Mouse (Mus musculus): Measurements from ENCODE around the gene 6030498E09Rik. TPM values are rescaled to one million over a fixed set of nuclear protein-coding genes. Genes with fewer than 3 reads are reported as not detected.
A peak's percentile ranks its signal among the peaks of the same experiment; 100 is the strongest.

Gene 6030498E09Rik
- not detected for total RNA-seq (2021)

GRCm38 (mm10) chrX:38772478-38772877 lies at the start of gene 6030498E09Rik:
Gene 6030498E09Rik (plus strand): TSS chrX:38772671.
- intact Hi-C loops (cut with DNase I): no loop called here
- no peak for DNase-seq (ENCODE audit: low spot score in 2 of 2)

- no peak for DNase-seq (ENCODE audit: low spot score in 2 of 2)
- intact Hi-C loops (cut with DNase I): no loop called here
Observed at GRCm38 (mm10) chrX:38730081-38730480, 42.4 kb upstream of the 6030498E09Rik start.

DNA sequence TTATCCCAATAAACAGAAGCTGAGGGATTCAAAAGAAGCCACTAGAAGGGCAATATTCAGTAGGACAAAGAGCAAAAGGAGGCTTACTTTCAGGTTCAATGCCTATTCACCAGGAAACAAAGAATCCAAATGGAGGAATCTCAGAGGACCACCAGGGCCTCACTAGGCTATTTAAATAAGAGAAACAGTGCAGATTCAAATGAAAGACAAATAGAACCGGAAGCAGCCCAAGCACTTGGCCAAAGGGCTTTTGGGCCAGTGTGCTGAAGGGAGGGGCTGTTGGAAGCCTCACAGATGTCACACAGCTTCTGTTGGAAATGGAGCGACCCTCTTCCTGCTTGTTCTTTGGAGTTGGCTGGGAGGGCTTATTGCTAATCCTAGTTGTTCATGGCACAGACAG lies 41.8 kb upstream of the 6030498E09Rik start:
- intact Hi-C loops (cut with DNase I): no loop called here
- DNase-seq (ENCODE audit: low spot score in 2 of 2): no peak

DNA sequence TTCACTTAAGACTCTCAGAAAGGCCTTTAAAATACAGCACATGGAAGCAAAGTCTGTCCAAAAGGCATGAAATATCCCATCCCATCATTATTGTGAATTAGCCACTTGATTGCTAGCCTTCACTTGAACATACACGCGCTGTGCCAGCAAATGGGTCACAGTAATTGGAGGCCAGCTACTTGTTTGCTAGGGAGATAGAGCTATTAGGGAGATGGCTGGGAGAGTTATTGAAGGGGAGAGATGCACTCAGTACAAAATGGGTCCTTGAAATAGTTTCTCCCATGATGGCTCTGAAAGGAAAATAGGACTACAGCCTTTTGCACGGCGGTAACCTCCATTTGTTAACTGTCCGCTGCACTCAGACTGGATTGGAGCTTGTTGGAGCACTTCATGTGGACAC lies 38.8 kb upstream of the 6030498E09Rik start:
- intact Hi-C loops (cut with DNase I): no loop called here
- no peak for DNase-seq (ENCODE audit: low spot score in 2 of 2)

GRCm38 (mm10) chrX:38734916-38735880 lies 37.3 kb upstream of the 6030498E09Rik start:
- intact Hi-C loops (cut with DNase I): no loop called here
- DNase-seq (ENCODE audit: low spot score in 2 of 2): peak; percentile 3 to 23

DNA sequence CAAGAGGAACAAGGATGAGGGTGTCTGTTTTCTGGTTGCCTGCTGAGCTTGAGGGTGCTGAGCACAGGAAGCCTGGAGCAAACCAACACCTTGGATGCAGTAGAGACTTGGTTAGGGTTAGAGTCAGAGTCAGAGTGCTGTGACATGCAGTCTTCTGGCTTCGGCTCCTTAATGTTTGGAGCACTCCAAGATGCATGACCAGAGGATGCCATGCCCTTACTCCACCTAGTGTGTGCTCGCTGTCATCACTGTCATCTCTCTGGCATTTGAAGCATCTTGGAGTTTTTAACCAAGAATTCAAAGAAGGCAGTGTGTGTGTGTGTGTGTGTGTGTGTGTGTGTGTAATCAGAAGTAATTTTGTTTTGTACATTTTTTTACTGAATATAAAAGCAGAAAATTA lies 1.0 kb upstream of the 6030498E09Rik start:
- intact Hi-C loops (cut with DNase I): no loop called here
- no peak for DNase-seq (ENCODE audit: low spot score in 2 of 2)

GRCm38 (mm10) chrX:38771886-38772285 lies 585 bp upstream of the 6030498E09Rik start:
- intact Hi-C loops (cut with DNase I): no loop called here
- DNase-seq (ENCODE audit: low spot score in 2 of 2): peak; percentile 9 to 17

DNA sequence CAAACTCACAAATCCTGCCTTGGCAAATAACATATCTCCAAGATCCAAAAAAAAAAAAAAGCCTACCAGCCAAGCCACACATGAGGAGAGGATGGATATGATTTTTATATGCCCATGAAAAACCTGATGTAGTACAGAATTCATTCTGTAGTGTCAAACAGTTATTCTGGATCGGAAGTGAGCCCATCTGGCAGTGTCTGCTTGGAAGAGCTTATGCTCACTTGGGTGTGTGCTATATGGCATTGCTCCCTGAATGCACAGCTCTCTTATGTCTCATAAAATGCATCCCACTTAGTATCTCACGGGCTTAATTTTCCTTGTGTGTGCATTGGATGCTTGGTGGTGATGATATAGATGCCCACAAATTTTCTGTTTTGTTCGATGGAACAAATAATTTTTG lies 21.9 kb downstream of the 6030498E09Rik start:
- intact Hi-C loops (cut with DNase I): no loop called here
- peak in 1 of 2 experiments; percentile 56 for DNase-seq (ENCODE audit: low spot score in 2 of 2)

DNA sequence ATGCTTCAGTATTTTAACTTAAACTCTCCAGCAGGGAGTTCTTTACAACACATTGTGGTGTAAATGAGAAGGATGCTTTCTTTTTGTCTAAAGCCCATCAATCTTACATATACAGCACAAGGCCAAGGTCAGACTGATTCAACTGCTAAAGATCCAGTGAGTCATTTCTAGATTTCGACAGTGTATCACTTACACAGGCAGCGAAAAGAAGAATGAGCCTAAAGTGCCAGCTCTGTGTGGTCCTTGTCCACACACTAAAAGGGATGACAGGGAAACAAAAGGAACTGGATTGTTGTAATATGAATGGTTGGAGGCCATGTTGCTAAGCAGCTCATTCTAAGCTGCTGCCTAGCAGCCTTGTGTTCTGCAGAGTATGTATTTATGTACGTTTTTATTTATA lies 41.5 kb downstream of the 6030498E09Rik start:
- intact Hi-C loops (cut with DNase I): loop anchor here (10.0 kb wide), 1 partner anchor 1361 kb away; no protein-coding TSS in a partner anchor
- DNase-seq (ENCODE audit: low spot score in 2 of 2): no peak

- intact Hi-C loops (cut with DNase I): loop anchor here (10.0 kb wide), 1 partner anchor 1358 kb away; no protein-coding TSS in a partner anchor
- DNase-seq (ENCODE audit: low spot score in 2 of 2): peak in 1 of 2 experiments; percentile 12
Observed at GRCm38 (mm10) chrX:38816841-38817240, 44.4 kb downstream of the 6030498E09Rik start.

GRCm38 (mm10) chrX:38958571-38958970 lies 186.1 kb downstream of the 6030498E09Rik start:
- intact Hi-C loops (cut with DNase I): no loop called here
- peak in 1 of 2 experiments; percentile 54 for DNase-seq (ENCODE audit: low spot score in 2 of 2)

- intact Hi-C loops (cut with DNase I): no loop called here
- DNase-seq (ENCODE audit: low spot score in 2 of 2): no peak
Observed at GRCm38 (mm10) chrX:38996265-38996664, 223.8 kb downstream of the 6030498E09Rik start.

Small RNA genes lying within 50 kb of the gene (microRNA-seq; reads per million reads assigned to microRNA genes)
- gene Gm25642: 0 reads per million in 2 experiments

Other genes starting within 250 kb of the 6030498E09Rik start
- gene Cul4b, start 196.5 kb upstream of the 6030498E09Rik start, total RNA-seq (2021): 10 to 100 TPM; 34.8 to 37.8 TPM
- 10 to 100 TPM; 80.8 to 87.3 TPM for gene Mcts1, start 172.1 kb upstream of the 6030498E09Rik start, total RNA-seq (2021)
- gene C1galt1c1, start 137.6 kb upstream of the 6030498E09Rik start, total RNA-seq (2021): 10 to 100 TPM; 24.2 to 26.0 TPM

Data from left cerebral cortex, postnatal 25 days (tissue).